Mouse (Mus musculus): ENCODE results near the gene Sel1l.
"Not testable (repeated sequence)": the region's sequence is repeated elsewhere in the genome, so short reads cannot be mapped to it uniquely, and the experiment has no call there.

Sel1l gene

DNA sequence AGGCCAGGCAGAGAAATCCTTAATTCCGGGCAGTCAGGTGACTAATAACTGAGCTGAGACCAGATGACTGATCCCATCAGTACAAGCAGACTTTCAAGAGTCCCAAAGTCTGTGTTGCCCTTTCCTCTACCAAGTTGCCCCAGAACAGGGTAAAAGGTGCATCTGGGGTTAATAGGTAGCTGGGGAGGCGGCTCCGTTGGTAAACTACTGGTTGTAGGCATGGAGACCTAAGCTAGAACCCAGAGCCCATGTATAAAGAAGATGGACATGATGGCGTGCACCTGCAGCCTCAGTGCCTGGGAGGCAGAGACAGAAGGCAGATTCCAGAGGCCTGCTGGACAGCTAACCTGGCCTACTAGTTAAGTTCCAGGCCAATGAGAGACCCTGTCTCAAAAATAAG, 30.2 kb downstream of the Sel1l start:
- DNase-seq (ENCODE audit: low spot score) = no peak

DNA sequence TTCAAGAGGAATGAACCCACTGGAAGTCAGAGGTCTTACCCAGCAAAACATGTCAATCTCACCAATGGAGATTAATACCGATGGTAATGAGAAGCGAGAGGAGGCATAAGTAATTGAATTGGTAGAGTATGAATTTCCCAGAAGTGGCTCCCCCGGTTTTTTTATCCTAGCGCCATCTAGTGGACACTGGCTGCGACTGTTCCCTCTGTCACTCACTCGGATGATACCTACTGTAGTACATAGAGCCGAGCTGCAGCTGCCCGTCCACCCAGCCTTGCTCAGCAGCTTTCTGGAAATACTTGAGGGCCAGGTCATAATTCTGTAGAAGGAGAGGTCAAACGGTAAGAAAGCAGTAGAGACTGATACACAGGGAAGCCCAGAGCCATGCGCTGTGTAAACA, 33.0 kb downstream of the Sel1l start:
- no peak for DNase-seq (ENCODE audit: low spot score)

DNA sequence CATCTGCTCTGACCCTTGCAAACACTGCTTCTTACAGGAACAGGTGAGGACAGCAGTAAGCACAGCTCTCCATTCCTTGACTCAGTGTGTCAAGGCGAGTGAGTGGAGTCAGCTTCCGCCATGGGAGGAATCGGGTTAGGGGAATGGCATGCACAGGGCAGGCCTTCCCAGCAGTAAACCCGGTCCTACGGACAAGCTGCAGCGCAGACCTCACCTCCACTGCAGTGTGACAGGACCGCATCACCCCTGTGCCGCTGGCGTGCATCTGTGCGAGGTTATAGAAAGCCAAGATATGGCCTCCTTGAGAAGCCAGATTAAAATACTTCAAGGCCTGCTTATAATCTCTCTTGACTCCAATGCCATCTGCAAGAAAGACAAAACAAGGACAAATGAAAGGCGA, 33.4 kb downstream of the Sel1l start:
- no peak for DNase-seq (ENCODE audit: low spot score)

DNA sequence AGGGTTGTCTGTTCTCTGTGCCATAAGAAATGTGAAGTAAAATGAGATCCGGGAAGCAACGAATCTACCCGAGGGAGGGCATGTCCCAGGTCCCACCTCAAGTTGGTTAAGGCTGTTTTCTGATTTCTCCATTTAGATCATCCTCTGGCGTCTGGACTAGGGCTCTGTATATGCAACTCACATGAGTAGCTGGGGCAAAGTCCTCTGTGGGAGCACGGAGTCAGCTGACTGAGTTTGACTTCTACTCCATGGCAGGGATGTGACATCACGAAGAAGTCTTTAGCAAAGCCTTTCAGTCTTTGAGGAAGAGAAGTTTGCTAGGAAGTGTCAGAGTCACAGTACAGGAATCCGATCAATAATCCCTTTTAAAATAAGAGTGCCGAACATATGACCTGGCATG, 40.0 kb downstream of the Sel1l start:
- DNase-seq (ENCODE audit: low spot score) = no peak

DNA sequence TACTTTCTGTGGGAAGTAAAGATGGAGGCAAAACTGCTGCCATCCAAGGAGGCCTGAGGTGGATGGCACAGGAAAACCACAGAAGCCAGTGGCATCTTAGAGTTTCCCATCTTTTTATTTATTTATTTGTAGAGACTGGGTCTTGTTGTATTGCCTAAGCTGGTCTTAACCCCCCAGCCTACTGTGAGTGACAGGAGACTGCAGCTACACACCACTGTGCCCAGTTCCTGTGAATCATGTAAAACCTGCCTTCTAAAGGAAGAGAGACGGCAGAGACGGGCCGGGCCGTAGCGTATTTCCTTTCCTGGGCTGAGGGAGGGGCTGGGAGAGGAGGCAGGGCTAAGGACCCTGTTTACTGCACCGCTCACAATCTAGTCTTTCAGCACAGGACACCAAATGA, 41.2 kb downstream of the Sel1l start:
- DNase-seq (ENCODE audit: low spot score) = no peak

DNA sequence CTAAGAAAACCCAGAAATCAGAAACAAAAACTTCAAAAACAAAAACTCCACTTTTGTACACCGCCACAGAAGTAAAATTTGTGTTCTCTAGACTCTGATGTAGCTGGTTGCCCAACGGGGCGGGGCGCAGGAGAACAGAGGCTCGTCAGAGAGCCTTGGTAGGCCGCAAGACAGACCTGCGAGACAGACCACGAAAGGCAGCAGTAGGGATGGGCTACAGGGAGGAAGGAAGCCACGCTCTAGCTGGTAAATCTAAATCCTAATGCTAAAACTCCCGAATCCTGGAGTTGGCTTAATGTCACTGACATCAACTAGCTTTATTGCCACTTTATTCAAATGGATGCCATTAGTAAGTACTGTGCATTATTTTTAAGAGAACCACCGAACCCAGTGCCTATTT, 41.9 kb downstream of the Sel1l start:
- DNase-seq (ENCODE audit: low spot score) = no peak

DNA sequence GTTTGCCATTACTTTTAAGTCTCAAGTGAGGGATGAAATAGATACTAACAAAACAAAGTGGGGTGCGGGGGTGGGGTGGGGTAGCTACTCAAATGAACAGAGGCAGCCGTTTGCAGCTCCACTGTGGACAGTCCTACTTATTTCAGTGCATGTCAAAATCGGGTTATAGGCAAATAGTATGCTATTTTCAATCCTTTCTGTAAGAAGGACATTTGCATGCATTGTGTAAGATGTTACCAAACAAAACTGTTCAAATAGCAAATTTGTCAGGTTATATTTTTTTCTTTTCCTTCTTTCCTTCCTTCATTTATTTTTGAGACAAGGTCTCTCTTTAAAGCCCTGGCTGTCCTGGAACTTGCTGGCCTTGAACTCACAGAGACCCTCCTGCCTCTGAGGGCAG, 44.7 kb downstream of the Sel1l start:
- DNase-seq (ENCODE audit: low spot score) = no peak

DNA sequence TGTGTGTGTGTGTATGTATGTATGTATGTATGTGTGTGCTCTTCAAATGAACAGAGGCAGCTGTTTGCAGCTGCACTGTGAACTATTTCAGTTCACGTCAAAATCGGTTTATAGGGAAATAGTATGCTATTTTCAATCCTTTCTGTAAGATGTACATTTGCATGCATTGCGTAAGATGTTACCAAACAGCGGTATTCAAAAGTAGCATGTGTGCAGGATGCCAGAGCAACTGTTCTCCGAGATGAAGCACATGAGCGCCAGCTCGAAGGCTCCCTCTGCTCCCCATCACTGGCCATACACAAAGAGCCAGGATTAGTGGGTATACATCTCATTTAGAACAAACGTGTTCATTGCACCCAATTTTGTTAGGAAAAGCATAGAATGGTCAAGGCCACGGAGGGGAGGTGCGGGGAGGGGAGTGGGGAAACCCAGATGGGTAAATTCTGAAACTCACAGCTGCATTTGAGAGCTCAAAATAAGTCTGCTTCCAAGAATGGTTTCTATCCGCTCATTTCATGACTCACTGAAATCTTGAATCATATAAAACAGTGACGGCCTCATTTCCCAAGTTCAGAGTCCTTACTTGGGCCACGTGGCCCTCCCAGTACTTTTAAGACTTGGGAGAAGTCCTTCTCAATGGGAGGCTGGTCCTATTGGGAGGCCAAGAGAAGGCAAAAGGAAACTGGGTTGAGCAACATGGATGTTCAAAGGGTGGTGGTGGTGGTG, 45.6 kb downstream of the Sel1l start:
- DNase-seq (ENCODE audit: low spot score) = no peak

DNA sequence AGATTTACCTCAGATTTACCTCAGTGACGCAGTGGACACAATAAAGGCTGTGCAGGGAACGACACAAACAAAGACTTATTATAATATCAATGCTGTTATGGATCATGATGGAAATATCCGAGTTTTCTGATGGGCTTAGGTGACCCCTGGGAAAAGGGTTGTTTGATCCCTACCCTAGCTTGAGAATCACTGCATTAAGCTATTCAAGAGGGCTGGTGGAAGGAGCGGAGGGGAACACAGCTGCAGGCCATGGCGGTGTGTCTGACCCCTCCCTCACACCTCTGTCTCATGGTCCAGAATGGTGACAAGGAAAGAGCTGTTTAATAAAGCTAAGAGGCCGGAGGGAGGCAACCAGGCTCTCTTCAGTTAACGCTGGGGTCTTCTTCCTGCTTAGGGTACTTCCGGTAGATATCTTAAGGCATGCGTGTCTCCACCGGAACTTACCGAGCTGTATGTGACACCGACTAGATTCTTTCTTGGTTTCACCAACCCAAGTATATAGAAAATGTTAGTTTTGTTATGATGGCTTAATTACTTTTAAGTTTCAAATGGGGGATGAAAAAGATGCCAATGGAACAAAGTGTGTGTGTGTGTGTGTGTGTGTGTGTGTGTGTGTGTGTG, 46.3 kb downstream of the Sel1l start:
- DNase-seq (ENCODE audit: low spot score) = no peak

DNA sequence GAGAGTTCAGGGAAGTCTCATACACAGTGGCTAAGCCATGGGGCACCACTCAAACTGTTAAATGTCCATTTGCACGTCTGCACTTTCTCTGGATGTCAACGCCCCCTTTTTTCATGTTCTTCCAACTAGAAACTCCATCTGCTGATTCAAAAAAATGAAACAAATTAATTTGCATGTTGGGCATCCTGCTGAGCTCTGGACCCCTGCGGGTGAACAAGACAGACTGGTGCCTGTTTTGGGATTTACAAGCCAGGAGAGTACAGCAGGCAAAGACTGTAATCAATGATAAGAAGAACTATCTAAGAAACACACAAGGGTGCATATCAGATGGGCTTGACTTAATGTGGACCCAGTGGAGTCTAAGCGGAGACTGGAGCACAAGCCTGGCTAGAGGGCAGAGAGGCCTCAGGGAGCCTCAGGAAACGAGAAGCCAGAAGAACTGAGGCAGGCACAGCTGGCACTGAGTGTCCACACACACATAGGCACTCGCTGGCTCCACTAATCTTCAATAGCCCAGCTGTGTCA, 48.0 kb downstream of the Sel1l start:
- no peak for DNase-seq (ENCODE audit: low spot score)

DNA sequence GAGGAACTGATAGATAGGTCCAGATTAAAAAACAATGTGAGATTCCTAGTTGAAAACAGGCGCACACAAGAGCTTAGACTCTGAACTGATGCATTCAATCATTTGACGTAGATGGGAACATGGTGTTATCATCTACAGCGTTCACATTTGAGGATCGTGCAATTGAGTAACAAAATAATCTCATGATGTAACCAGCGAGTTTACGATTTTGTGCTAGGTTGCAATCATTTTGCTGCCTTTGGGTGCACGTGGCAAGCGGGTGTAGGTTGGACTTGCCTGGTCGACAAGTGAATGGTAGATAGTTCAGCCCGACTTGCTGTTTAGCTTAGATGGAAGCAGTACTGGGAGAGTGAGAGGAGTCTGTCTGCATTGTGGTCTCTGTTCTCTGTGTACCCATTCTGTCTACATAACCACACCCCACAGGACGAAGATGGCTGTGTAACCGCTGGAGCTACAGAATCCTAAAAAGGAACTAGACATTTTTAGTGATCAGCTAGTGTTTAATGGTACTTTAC, 49.1 kb downstream of the Sel1l start:
- DNase-seq (ENCODE audit: low spot score) = no peak

DNA sequence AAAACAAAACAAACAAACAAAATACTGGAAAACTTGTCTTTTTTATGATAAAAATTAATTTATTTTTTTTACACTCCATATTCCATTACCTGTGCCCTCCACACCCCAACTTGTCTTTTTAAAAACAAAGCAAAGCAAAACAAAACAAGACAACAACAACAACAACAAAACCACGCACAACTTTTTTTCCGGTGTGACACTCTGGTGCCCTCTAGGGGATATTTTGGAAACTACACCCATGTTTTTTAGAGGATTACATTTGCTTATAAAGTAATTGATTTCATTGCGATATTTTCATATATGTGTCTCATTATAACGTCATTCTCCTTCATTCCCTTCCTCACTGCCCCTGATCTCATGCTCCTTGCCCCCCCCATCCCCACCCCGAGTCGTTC, 49.6 kb downstream of the Sel1l start:
- no peak for DNase-seq (ENCODE audit: low spot score)

DNA sequence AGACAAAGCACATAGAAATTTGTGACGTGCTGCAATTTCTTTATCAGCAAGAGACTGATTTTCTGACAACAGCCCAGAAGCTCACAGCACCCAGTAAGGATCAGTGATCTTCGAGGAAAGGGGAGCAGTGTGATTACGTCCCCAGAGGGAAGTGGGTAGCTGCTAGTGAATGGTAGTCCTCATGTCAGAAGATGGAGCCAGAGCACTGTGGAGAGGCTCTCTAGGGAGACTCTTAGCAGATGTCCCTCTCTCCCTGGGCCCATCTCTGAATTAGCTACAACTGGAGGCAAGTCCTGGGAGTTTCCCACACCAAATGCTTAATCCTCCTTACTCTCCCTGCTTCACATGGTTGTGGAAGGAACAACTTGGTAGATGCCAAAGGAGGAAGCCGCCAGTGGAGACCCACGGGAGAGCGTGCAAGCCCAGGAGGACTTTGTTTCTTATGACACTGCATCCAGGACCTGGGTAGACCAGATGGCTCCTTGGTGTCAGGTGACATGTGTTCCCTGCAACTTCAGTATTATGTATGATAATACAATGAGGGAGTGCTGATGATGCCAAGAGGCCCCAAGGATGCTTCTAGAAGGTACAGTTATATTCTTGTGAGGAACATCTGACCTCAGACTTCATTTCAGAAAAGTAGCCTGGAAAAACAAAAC, 50.1 kb downstream of the Sel1l start:
- no peak for DNase-seq (ENCODE audit: low spot score)

DNA sequence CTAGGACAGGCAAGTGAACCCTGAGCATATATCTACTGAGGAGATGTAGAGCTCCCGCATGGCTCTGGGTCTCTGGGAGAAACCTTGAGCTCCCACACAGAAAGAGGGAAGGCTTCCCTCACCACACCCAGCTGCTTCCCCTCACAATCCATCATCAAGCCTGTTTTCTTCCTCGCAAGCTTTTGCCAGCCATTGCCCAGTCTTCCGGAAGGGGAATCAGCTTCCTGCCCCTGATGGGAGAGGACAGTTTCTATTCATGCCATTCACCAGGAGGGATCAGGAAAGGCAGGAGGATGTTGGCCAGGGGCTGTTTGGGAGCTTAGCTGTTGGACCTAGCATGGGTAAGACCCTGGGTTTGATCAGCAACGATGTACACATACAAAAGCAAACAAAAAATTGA, 52.2 kb downstream of the Sel1l start:
- DNase-seq (ENCODE audit: low spot score) = no peak

DNA sequence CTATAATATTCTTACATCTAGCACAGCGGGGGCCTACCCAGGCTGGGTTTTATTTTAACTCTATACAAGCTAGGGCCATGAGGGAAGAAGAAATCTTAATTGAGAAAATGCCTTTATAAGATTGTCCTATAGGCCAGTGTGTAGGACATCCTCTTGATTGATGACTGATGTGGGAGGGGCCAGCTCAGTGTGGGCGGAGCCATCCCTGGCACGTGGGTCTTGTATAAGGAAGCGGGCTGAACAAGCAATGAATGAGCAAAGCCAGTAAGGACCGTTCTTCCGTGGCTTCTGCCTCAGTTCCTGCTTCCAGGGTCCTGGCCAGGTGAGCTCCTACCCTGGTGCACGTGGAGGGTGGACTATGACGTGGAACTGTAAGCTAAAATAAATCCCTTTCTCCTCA, 55.7 kb downstream of the Sel1l start:
- no peak for DNase-seq (ENCODE audit: low spot score)

DNA sequence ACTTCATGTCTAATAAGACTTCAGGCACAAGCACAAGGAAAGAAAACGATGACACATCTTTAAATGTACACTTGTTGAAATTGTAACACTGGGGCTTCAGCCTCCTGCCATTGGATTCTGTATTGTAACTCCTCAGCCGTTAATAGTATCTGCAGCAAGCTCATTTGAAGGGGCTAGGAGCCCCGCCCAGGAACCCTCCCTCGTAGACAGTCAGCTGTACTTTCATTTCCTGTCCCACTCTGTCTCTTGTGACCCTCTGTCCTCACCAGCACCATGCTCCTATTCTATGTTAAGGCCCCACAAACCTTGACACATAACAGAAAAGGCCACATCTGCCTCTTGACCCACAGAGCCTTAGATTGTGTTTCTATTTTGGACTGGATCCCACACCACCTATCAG, 57.1 kb downstream of the Sel1l start:
- no peak for DNase-seq (ENCODE audit: low spot score)

DNA sequence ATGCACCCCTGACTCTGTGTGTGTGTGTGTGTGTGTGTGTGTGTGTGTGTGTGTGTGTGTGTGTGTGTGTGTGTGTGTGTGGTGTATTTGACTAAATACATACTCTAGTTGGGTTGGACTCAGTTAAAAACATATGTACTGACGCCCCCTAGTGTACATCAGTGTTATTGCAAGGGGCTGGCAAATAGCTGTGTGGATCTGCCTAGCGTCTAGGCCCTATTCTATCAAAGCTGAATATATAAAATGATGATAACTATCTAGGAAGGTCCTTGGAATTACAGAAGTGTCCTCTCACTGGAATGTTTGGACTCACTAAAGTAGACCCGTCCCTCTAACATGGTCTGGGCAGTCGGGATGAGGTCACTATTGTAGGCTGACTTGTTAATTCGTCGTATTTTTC, 59.2 kb downstream of the Sel1l start:
- peak; percentile 60 for DNase-seq (ENCODE audit: low spot score)

DNA sequence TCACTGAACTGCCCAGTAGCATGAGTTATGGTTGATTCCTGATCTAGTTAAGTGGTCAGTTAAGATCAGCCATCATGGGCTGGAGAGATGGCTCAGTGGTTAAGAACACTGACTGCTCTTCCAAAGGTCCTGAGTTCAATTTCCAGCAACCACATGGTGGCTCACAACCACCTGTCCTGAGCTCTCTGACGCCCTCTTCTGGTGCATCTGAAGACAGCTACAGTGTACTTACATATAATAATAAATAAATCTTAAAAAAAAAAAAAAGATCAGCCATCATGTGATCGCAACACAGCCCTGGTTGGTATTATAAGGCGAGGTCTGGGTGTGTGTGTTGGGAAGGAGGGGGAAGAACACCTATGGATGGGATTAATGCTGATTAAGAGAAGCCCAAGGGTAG, 60.5 kb downstream of the Sel1l start:
- DNase-seq (ENCODE audit: low spot score) = not testable (repeated sequence)

DNA sequence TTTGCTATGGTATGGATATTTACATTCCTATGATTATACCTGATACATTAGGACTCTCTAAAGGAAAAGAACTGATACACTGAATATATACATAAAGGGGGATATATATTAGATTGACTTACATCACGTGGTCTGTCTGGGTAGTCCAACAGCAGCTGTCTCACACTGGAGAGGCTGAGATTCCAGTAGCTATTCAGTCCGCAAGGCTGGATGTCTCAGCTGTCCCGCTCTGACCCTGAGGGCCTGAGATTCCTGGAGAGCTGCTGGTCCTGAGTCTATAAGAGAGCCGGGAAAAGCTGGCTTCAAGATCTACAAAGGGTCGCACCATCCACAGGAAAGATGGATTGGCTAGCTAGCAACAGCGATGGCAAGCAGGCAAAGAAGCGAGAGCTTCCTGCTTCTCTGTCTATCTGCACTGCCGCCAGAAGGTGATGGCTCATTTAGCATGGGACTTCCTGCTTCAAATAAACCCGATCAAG, 61.0 kb downstream of the Sel1l start, which contains the start of gene Ston2:
Gene Ston2 (minus strand): TSS at position 429 of the 479 bp plus-strand sequence.
- no peak for DNase-seq (ENCODE audit: low spot score)

DNA sequence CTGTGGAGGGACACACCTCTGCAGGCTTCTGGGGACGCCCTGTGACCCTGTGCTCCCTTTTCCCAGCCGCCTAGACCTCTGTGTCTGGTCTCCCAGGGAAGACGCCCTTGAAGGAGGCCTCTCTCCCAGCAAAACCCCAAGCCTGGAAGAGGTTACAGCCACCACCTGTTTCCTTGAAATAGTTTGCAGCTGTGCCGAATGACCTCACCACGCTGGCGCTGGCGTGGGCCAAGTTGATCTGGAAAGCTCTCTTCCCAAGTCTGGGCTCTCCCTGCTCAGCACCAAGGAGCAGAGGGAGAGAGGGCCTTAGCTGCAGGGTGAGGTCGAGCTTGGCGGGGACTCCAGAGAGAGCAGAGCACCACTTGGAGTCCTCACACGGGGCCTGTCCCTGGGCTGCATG, 62.6 kb downstream of the Sel1l start:
- DNase-seq (ENCODE audit: low spot score) = no peak

DNA sequence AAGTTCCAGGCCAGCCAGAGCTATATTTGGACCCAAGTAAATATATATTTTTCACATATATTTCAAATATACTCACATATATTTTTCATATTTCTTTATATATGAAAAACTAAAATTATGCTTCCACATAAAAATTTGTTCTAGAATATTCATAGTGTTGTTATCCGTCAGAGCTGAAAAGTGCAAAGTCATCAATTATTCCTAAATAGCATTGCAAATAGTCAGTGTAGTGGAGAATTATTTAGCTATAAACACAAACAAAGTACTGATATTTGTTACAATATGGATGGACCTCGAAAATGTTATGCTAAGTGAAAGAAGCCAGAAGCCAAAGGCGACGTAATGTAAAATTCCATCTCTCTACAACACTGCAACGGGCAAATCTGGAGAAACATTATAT, 67.5 kb downstream of the Sel1l start:
- no peak for DNase-seq (ENCODE audit: low spot score)

DNA sequence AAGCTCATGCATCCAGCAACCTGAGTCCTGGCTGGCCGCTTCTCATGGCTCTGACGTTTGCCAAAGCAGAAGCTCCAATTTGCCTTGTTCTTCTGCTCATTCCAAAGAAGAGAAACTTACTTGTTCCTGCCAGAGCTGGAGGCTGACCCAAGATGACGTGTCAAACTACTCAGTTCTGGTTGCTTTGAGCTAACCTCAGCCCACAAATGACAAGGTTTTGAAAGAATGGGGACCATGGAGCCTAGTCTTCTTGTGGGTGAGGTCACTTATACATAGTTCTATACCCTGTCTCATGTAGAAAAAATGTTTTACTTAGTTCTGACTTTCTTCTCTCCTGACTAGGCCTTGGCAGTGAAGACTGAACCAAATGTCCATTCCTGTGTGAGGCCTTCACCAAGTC, 68.4 kb downstream of the Sel1l start:
- DNase-seq (ENCODE audit: low spot score) = no peak

DNA sequence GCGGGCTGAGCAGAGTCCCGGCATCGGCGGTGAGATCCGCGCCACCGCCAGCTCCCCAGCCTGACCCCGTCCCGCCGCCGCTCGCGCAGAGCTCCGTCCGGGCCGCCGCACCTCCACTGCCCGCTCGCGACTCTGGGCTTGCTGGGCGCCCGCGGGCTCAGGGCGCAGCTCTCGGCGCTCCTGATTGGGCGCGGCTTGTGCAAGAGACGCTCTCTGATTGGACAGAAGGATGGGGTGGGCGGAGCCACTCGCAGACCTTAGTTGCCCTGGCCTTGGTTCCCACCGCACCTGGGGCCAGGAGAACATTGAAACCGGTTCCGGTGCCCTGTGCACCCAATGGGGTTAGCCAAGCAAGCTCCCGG, 70.0 kb downstream of the Sel1l start:
- DNase-seq (ENCODE audit: low spot score) = peak; percentile 71

All from left cerebral cortex, adult 11 months (tissue).